Mouse (Mus musculus): ENCODE measurements around the gene Piga. TPM values are rescaled to one million over a fixed set of nuclear protein-coding genes. Genes with fewer than 3 reads are reported as not detected.

Piga gene
- polyA plus RNA-seq, 1 experiment from 2014 or later, result 2.8 TPM

GRCm38 (mm10) chrX:164446835-164447681 lies 27.5 kb downstream of the Piga start:
- 90% methylated on average over 9 of the region's 9 CpGs for WGBS (ENCODE audit: missing documents)
- no peak overlapping the region for H3K4me3 ChIP-seq (ENCODE audit: inconsistent target)
- no peaks in the 10 kb centered on the region for H3K79me2 ChIP-seq (ENCODE audit: inconsistent target)
- no peaks in the 10 kb centered on the region for H3K36me3 ChIP-seq (ENCODE audit: inconsistent target)
- H3K27ac ChIP-seq, result no peak overlapping the region

GRCm38 (mm10) chrX:164447682-164448071 lies 28.1 kb downstream of the Piga start:
- WGBS (ENCODE audit: missing documents), result 95% methylated on average over 2 of the region's 2 CpGs
- Histone ChIP-seq H3K36me3 (ENCODE audit: inconsistent target) (no peaks in the 10 kb centered on the region), H3K4me3 (ENCODE audit: inconsistent target) (no peak overlapping the region), H3K79me2 (ENCODE audit: inconsistent target) (no peaks in the 10 kb centered on the region), H3K27ac (no peak overlapping the region)

GRCm38 (mm10) chrX:164449201-164449600 lies 29.6 kb downstream of the Piga start:
- Histone ChIP-seq H3K27ac (no peak overlapping the region), H3K4me3 (ENCODE audit: inconsistent target) (no peak overlapping the region), H3K79me2 (ENCODE audit: inconsistent target) (no peaks in the 10 kb centered on the region), H3K36me3 (ENCODE audit: inconsistent target) (no peaks in the 10 kb centered on the region)
- WGBS (ENCODE audit: missing documents), result 26% methylated on average over 3 of the region's 3 CpGs

GRCm38 (mm10) chrX:164459205-164459878 lies 39.8 kb downstream of the Piga start:
- Histone ChIP-seq H3K36me3 (ENCODE audit: inconsistent target) (no peaks in the 10 kb centered on the region), H3K4me3 (ENCODE audit: inconsistent target) (no peak overlapping the region), H3K27ac (no peak overlapping the region), H3K79me2 (ENCODE audit: inconsistent target) (no peaks in the 10 kb centered on the region)
- 63% methylated on average over 6 of the region's 6 CpGs for WGBS (ENCODE audit: missing documents)

Other genes starting within 250 kb of the Piga start
- gene Bmx, start 161.6 kb upstream of the Piga start, polyA plus RNA-seq (2018), result 0.12 to 0.13 TPM in 2 of 3 replicates, not detected in the other
- gene Pir, start 150.4 kb upstream of the Piga start, polyA plus RNA-seq (2018), result 1.5 to 3.9 TPM (median 2.4 TPM) in 3 replicates
- not detected in 3 replicates for gene Vegfd, start 46.4 kb upstream of the Piga start, polyA plus RNA-seq (2018)
- not detected in 3 replicates for gene Asb11, start 17.2 kb downstream of the Piga start, polyA plus RNA-seq (2018)
- not detected in 3 replicates for gene Asb9, start 86.5 kb downstream of the Piga start, polyA plus RNA-seq (2018)